Mouse (Mus musculus) bone marrow, adult 2 months (tissue): ENCODE measurements around the gene Prkd3. TPM values are rescaled to one million over a fixed set of nuclear protein-coding genes. Genes with fewer than 3 reads are reported as not detected.

ENCODE experiments used
- H3K27ac ChIP-seq: fragments of 200-500 bp; 2 replicates; pipeline ENCODE4 v1.5.1; 2012; ENCODE audit warnings: low read depth, mild to moderate bottlenecking, control low read depth, inconsistent platforms, low read length; ENCODE audit not compliant: control insufficient read depth, poor library complexity, insufficient read depth
- H3K4me1 ChIP-seq: fragments of 200-500 bp; 2 replicates; pipeline ENCODE4 v1.6.1; 2011; ENCODE audit warnings: low read length; ENCODE audit not compliant: control insufficient read depth, insufficient read depth
- H3K4me3 ChIP-seq: fragments of 200-500 bp; replicated peaks from 2 replicates; pipeline ENCODE3; 2011; ENCODE audit warnings: mild to moderate bottlenecking, low read depth, low read length, control low read depth; ENCODE audit not compliant: control insufficient read depth
- CTCF ChIP-seq: fragments of 200-500 bp; IDR thresholded peaks from 2 replicates; pipeline ENCODE4 v1.5.1; 2011; ENCODE audit warnings: low read length, control low read depth; ENCODE audit not compliant: control insufficient read depth, insufficient read depth
- POLR2A ChIP-seq: fragments of 200-500 bp; IDR thresholded peaks from 2 replicates; pipeline ENCODE4 v1.6.1; 2011; ENCODE audit warnings: low read depth, mild to moderate bottlenecking, control low read depth, low read length, borderline replicate concordance; ENCODE audit not compliant: control insufficient read depth
- WGBS: fragments of 180-500 bp; shearing (Covaris S2); methylation state at CpG from one replicate; pipeline ENCODE4 v1.1.7; 2018; 5-methylcytosine and 5-hydroxymethylcytosine counted together
- polyA plus RNA-seq: library from polyadenylated mRNA; stranded (reverse); fragments of >200 nt; gene quantifications from 2 replicates; pipeline ENCODE4 v1.2.4, GENCODE M21; 2011; ENCODE audit warnings: low replicate concordance; ENCODE audit not compliant: missing spikeins, insufficient read depth, insufficient read length

Prkd3 gene
- polyA plus RNA-seq, 1 experiment, result 10.7 TPM

DNA sequence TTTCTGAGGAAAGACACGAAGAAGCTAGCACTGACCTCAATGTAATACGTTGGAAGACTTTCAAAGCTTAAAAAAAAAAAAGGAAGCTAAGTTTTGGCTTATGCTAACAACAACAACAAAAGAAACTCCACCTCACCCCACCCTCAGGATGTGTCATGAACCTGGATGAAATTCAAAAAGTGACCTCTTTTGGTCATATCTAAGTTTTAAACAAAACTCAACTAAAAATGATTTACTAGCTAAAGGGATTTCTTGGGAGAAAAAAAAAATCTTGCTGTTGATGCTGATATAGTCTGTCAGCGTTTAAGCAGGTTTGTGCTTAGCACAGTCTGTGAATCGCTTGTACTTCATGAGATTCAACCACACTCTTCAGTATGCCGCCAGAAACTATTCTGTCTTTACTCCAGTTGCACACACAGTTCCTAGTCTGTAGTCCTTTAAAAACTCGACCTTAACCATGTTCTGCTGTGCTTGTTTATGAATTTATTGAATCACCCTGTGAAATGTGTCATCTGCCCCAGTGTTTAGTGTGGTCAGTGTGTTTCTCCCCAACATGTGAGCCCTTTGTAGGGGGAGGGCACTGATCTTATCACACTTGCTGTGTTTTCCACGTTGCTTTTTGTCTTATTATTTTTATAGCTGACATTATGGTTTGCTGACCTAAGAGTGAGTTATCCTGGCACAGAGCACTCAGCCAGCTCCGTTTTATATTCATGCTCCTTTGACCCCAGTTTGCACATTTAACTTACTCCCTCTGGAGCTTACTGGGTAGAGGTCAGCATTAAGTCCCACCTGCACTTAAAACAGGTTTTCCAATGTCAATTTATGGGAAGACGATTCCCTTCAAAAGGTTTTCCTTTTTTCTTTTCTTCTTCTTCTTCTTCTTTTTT, 25.4 kb downstream of the Prkd3 start:
- no peak overlapping the region for H3K27ac ChIP-seq
- H3K4me1 ChIP-seq, result peaks cover 5% of the 10 kb centered on the region
- 28% methylated on average over 9 of the region's 9 CpGs for WGBS
- H3K4me3 ChIP-seq, result no peak overlapping the region
- TF ChIP-seq POLR2A (no peak), CTCF (no peak)

DNA sequence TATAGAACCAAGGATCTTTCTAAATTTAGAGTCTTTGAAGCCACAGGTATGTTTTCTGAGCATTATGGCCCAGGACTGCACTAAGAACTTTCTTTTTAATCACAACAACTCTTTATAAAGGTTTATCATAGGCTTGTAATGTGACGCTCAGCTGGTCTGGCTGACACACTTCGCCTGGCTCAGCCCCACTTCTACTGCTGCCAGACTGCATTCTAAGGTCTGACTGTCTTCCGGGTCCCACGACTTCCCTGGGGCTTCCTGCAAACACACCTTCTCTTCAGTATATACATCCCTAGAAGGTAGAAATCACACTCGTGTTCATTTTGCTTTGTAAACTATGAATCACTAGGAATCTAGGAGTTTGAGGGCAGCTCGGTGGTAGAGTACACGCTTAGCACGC, 26.2 kb downstream of the Prkd3 start:
- TF ChIP-seq CTCF (no peak), POLR2A (no peak)
- no peak overlapping the region for H3K4me3 ChIP-seq
- no peak overlapping the region for H3K27ac ChIP-seq
- peaks cover 2% of the 10 kb centered on the region; the same call in 1 of the 2 replicates for H3K4me1 ChIP-seq
- WGBS, result 75% methylated on average over 8 of the region's 8 CpGs

DNA sequence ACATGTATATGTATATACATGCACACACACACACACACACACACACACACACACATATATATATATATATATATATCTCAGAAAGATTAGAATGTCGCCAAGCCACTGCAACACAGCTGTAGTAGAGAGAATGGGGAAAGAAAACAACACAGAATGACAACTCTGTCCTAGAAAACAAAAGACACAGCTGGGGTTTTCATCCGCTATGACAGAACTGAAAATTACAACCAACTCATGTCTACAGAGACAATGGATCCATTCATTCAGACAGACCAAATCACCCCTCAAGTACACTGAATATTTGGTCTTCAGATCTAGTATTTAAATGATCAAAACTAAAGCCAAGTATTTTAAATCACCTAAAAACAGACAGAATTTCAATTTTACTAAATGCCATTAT, 26.9 kb downstream of the Prkd3 start:
- Histone ChIP-seq H3K27ac (no peak overlapping the region), H3K4me1 (peaks cover 2% of the 10 kb centered on the region; the same call in 1 of the 2 replicates), H3K4me3 (no peak overlapping the region)
- WGBS, result 83% methylated on average over 2 of the region's 2 CpGs
- TF ChIP-seq CTCF, result no peak
- TF ChIP-seq POLR2A, result no peak

DNA sequence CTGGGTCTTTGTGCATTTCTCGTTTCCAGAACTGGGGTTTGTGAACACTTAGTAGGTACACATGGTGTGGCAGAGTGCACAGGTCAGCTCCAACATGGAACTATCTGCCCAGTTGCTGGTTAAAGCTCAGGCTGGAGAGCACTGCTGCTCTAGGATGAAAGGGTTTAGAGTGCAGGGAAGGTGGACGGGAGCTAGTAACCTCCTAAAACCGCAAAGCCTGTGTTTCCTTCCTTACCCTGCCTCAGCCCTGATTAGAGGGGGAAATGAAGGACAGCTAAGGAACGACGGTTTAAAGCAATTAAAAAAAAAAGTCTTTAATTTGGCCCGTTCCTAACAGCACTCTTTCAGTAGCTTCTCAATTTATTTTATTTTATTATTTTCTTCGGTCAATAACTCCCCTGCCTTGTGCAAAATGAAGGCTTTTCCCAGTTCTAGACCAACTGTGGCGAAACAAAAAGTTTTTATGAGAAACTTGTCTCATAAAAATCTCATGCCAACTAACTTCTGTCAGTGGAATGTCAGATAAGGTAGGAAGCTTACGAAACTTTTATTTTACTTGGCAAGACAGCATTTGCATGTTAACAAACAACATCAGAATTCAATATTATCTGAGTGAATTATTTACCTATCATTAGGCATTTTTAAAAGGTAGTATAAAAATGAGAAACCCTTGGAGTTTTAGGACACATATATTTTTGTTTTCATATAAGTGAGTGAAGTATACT, 28.2 kb downstream of the Prkd3 start:
- Histone ChIP-seq H3K4me3 (no peak overlapping the region), H3K4me1 (peaks cover 2% of the 10 kb centered on the region; the same call in 1 of the 2 replicates), H3K27ac (no peak overlapping the region)
- TF ChIP-seq CTCF, result no peak
- no peak for TF ChIP-seq POLR2A
- WGBS, result 16% methylated on average over 9 of the region's 9 CpGs

DNA sequence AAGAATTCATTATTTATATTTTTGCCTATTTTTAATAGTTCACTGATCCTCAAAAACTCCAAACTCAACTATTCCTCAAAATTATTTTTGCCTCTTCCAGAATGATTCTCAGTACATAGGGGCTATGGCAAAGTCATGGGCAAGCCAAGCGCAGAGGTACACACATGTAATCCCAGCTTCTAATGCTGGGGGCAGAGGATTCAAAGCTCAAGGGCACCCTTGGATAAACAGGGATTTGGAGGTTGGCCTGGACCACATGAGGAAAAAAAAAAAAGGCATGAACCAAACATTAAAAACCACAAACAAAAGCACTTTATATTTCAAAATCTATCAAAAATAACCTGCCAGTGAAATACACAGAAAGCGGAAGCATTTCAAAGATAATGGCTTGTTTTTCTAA, 29.1 kb downstream of the Prkd3 start:
- Histone ChIP-seq H3K4me1 (peaks cover 2% of the 10 kb centered on the region; the same call in 1 of the 2 replicates), H3K27ac (no peak overlapping the region), H3K4me3 (no peak overlapping the region)
- 89% methylated on average over 2 of the region's 2 CpGs for WGBS
- TF ChIP-seq POLR2A (no peak), CTCF (no peak)

DNA sequence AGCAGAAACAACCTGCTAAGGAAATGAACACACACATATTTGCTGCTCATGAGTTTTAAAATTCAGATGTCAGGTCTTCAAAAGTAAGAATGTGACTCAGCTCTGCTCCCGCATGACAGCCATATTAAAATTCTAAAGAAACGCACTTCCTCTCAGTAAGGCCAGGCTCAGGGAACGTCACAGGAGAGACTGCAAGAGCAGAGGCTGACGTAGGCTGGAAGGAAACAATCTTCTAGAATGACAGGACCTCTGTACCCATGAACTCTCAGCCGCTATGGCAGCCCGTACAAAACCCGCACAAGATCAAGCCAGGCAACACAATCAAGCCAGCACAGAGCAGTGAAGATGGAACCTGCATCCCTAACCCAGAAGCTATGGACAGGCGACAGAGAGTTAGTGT, 31.6 kb downstream of the Prkd3 start:
- no peak for TF ChIP-seq CTCF
- no peak for TF ChIP-seq POLR2A
- Histone ChIP-seq H3K4me1 (peaks cover 2% of the 10 kb centered on the region; the same call in 1 of the 2 replicates), H3K4me3 (no peak overlapping the region), H3K27ac (no peak overlapping the region)
- WGBS, result 72% methylated on average over 8 of the region's 8 CpGs

DNA sequence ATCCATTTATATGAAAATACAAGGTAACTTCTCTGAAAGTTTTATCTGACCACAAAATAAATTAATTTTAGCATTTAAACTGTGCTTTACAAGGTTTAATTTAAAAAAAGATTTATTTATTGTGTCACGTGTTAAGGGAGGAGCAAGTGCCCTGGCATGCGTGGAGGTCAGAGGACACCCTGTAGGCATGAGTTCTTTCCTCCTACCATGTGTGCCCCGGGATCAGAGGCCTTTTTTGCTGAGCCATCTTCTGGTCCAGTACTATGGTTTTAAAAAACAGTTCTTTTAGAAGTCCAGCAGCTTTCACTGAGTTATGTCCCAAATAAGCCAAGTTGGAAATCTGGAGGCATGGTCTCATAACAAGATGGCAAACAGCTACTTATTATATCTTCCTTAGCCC, 36.9 kb downstream of the Prkd3 start:
- no peak overlapping the region for H3K4me3 ChIP-seq
- H3K4me1 ChIP-seq, result no peaks in the 10 kb centered on the region
- TF ChIP-seq POLR2A (no peak), CTCF (no peak)
- H3K27ac ChIP-seq, result no peak overlapping the region
- 85% methylated on average over 3 of the region's 3 CpGs for WGBS

DNA sequence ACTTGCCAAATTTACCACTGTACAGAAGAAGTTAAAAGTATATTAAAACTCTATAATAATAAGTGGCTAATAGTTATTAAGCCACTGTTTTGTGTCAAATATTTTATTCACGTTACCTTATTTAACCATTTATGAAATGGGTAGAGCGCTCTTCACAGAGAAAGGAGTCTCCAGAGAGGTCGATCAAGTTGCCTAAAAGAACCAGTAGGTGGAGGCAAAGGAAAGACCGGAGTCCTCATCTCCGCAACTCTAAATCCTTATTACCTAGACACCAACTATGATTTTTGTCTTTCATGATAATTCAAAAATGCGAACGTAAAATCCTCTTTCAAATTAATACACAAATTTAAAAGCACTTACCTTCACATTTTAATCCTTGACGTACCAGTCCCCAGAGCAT, 37.5 kb downstream of the Prkd3 start:
- no peaks in the 10 kb centered on the region for H3K4me1 ChIP-seq
- TF ChIP-seq CTCF (no peak), POLR2A (no peak)
- 86% methylated on average over 8 of the region's 8 CpGs for WGBS
- no peak overlapping the region for H3K4me3 ChIP-seq
- H3K27ac ChIP-seq, result no peak overlapping the region
